Mouse (Mus musculus) G1E (cell line): Measurements from ENCODE around the gene Ldhal6b. TPM values are rescaled to one million over a fixed set of nuclear protein-coding genes. Genes with fewer than 3 reads are reported as not detected.
"Not testable (repeated sequence)": the region's sequence is repeated elsewhere in the genome, so short reads cannot be mapped to it uniquely, and the experiment has no call there.

ENCODE experiments used
- ATAC-seq: 2 replicates; pipeline ENCODE4 v1.8.0; 2016; ENCODE audit warnings: mild to moderate bottlenecking; ENCODE audit not compliant: insufficient number of reproducible peaks, poor library complexity, low FRiP score, severe bottlenecking; ENCODE audit errors: extremely low read depth
- DNase-seq: peaks from one replicate; pipeline ENCODE4 v3.0.0; 2012; ENCODE audit warnings: low spot score
- H3K27me3 ChIP-seq: 2 replicates; pipeline ENCODE4 v1.6.1; 2012; ENCODE audit warnings: mild to moderate bottlenecking, low read length, inconsistent platforms; ENCODE audit not compliant: insufficient read depth
- H3K36me3 ChIP-seq: replicated peaks from 2 replicates; pipeline ENCODE3; 2012; ENCODE audit warnings: mild to moderate bottlenecking, inconsistent platforms
- H3K4me1 ChIP-seq: 2 replicates; pipeline ENCODE4 v1.6.1; 2012; ENCODE audit warnings: low read depth, low read length, inconsistent platforms, mixed read lengths; ENCODE audit not compliant: insufficient read depth
- H3K4me3 ChIP-seq: 2 replicates; pipeline ENCODE4 v1.5.1; 2012; ENCODE audit warnings: low read depth, mild to moderate bottlenecking, inconsistent platforms, low read length, moderate library complexity, mixed read lengths
- H3K9me3 ChIP-seq: replicated peaks from 2 replicates; pipeline ENCODE4 v1.6.1; 2012; ENCODE audit warnings: inconsistent platforms
- CTCF ChIP-seq: IDR thresholded peaks from 2 replicates; pipeline ENCODE4 v1.5.1; 2012; ENCODE audit warnings: low read depth, low read length, inconsistent platforms, mixed read lengths
- GATA1 ChIP-seq: IDR thresholded peaks from 2 replicates; pipeline ENCODE4 v1.6.1; 2012; ENCODE audit warnings: borderline replicate concordance, low read length, inconsistent platforms, mixed read lengths
- GATA2 ChIP-seq: IDR thresholded peaks from 2 replicates; pipeline ENCODE4 v1.6.1; 2012; ENCODE audit warnings: low read depth, low read length, inconsistent platforms, borderline replicate concordance
- POLR2AphosphoS5 ChIP-seq: IDR thresholded peaks from 2 replicates; pipeline ENCODE4 v1.6.1; 2012; ENCODE audit warnings: low read depth, low read length, inconsistent platforms; ENCODE audit not compliant: insufficient replicate concordance
- TAL1 ChIP-seq: conservative IDR thresholded peaks from 2 replicates; pipeline ENCODE4 v1.6.1; 2012; ENCODE audit warnings: low read depth, low read length, inconsistent platforms, mixed read lengths
- polyA plus RNA-seq: library from polyadenylated mRNA; stranded (reverse); fragments of >175 nt; gene quantifications from 2 replicates; pipeline ENCODE4 v1.2.3, GENCODE M21; 2012
- total RNA-seq, 2 experiments: library from RNA; stranded (forward) in 1 of 2; stranded (reverse) in 1 of 2; fragments of 200-1000 nt in 1 of 2; fragments of >200 nt in 1 of 2; fragmentation: Nextera tagmentation in 1 of 2; gene quantifications; 2 replicates each; pipeline ENCODE4 v1.2.3; 2014 to 2017

The Ldhal6b gene
- total RNA-seq (2014; fragmentation: Nextera tagmentation) (1.4 TPM in 1 of 2 replicates, not detected in the other), total RNA-seq (2017) (1.3 and 1.7 TPM in 2 replicates), polyA plus RNA-seq (0.05 TPM in 1 of 2 replicates, not detected in the other)

DNA sequence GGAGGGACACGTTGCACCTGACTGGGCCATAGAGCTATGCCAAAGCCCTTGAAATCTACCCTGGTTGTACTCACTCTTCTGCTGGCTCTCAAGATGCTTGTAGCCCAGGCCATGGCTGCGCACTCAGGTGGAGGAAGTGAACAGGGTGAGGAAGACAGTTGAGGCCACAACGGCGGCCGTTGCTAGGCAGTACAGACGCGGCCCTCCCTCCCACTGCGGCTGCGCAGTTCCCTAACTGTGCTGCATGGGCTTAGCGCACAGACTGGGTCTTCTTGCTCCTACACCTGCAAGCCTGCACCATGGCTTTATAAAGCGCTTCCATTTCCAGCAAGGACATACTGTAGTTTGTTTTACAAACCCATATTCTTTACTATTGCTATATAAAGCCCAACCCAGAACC lies at the start of gene Ldhal6b:
TSS of gene Ldhal6b (minus strand) at position 223 of the 400 bp plus-strand sequence.
- DNase-seq (no peak), ATAC-seq (no peak)

DNA sequence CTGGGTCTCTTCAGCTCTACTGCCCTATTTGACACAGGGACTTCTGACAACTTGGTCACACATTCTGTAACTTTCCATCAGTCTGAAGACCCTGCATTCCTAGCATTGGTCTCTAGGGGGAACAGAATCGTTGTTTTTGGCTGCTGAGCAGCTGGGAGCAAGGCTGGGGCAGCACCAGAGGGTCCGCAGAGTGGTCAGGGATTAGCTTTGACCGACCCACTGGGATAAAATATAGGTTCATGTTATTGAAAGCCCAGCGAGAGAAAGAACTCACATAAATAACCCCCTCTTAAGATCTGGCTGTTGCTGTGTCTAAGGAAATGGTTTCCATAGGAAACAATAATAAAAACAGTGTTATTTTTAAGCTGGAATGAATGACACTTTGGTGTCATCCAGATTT lies 48.6 kb upstream of the Ldhal6b start:
- TF ChIP-seq GATA1, result no peak
- TF ChIP-seq TAL1, result no peak
- no peak for TF ChIP-seq POLR2AphosphoS5
- no peak for TF ChIP-seq GATA2
- no peak for TF ChIP-seq CTCF
- no peaks in the 10 kb centered on the region for H3K36me3 ChIP-seq
- peaks cover 36% of the 10 kb centered on the region for H3K27me3 ChIP-seq
- no peaks in the 10 kb centered on the region for H3K9me3 ChIP-seq
- ATAC-seq, result no peak
- no peak for DNase-seq
- H3K4me3 ChIP-seq, result no peak overlapping the region
- H3K4me1 ChIP-seq, result peaks cover 6% of the 10 kb centered on the region

More for the DNA sequence above, at the start of gene Ldhal6b:
- Histone ChIP-seq H3K36me3 (peaks cover 82% of the 10 kb centered on the region), H3K4me1 (no peaks in the 10 kb centered on the region), H3K27me3 (no peaks in the 10 kb centered on the region), H3K9me3 (no peaks in the 10 kb centered on the region), H3K4me3 (no peak within 1 kb of the TSS)
- TF ChIP-seq GATA1 (no peak), GATA2 (no peak), CTCF (no peak), POLR2AphosphoS5 (no peak), TAL1 (no peak)

DNA sequence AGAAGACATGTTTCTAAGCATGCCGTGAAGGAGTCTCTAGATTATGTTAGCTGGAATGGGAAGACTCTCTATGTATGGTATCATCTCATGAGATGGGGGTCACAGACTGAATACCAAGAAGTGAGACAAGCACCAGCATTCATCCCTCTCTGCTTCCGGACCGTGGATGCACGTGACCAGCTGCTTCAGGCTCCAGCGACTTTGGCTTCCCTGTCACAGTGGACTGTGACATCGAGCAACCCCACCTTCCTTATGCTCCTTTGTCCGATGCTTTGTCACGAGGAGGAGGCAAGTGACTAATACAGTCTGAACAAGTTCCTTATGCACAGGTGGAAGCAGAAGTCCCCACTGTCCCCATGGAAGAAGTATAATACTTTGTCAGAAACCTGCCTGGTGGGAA lies 48.2 kb upstream of the Ldhal6b start:
- no peak overlapping the region for H3K4me3 ChIP-seq
- no peak for TF ChIP-seq TAL1
- no peaks in the 10 kb centered on the region for H3K36me3 ChIP-seq
- no peak for DNase-seq
- H3K27me3 ChIP-seq, result peaks cover 34% of the 10 kb centered on the region
- H3K9me3 ChIP-seq, result no peaks in the 10 kb centered on the region
- ATAC-seq, result no peak
- peaks cover 6% of the 10 kb centered on the region for H3K4me1 ChIP-seq

DNA sequence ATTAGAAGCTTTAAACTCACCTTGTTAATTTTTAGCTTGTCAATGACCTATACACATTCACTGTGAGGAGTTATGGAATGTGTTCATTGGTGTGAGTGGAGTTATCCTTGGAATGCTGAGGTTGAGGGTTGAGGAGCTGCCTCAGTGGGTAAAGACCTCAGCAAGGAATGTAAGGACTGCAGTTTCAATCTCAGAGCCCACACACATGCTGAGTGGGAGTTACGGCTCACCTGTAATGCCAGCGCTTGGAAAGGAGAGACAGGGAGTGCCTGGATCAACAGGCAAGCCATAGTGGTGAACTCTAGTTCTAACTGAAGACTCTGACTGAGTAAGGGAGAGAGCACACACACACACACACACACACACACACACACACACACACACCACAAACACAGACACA lies 45.3 kb upstream of the Ldhal6b start:
- DNase-seq, result no peak
- H3K4me3 ChIP-seq, result no peak overlapping the region; the same call in 1 of the 2 replicates

DNA sequence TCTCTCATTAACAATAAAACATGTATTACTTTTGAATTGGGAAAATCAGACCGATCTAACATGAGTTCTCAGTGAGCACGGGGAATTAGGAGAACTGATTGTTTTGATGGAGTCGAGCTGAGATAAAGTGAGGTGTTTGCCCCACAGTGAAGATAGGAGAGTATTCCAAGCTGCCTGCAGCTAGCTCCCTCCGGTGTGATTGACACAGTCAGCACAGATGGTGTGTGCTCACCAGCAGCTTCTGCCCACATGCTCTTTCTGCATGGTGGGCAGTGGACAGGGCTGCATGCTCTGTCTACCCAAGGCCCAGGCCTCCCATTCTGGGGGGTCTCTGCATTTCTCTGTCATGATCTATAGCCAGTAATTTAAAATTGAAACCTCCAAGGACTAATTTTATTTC lies 35.1 kb upstream of the Ldhal6b start:
- TF ChIP-seq CTCF, result no peak
- TF ChIP-seq GATA1, result no peak
- no peak for TF ChIP-seq GATA2
- no peak for TF ChIP-seq POLR2AphosphoS5
- TF ChIP-seq TAL1, result no peak
- H3K27me3 ChIP-seq, result peaks cover 64% of the 10 kb centered on the region

More for the DNA sequence above, 45.3 kb upstream of the Ldhal6b start:
- Histone ChIP-seq H3K36me3 (no peaks in the 10 kb centered on the region), H3K4me1 (no peaks in the 10 kb centered on the region), H3K27me3 (peaks cover 31% of the 10 kb centered on the region), H3K9me3 (no peaks in the 10 kb centered on the region)
- ATAC-seq, result no peak
- TF ChIP-seq GATA1, result no peak
- TF ChIP-seq TAL1, result no peak
- no peak for TF ChIP-seq CTCF
- no peak for TF ChIP-seq POLR2AphosphoS5
- no peak for TF ChIP-seq GATA2

DNA sequence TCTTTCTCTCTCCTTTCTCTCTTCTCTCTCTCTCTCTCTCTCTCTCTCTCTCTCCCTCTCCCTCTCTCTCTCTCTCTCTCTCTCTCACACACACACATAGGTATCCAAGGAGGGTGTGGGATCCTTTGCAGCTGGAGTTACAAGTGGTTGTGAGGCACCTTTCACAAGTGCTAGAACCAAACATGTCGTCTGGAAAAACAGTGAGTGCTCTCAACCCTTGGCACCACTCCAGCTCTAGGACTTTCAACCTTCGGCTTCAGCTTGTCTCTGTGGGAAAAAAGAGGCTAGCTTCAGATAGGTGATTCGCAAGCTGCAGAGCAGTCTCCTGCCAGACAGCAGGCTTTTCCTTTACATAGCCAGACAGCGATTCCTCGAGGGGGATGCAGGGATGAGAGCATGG lies 25.2 kb upstream of the Ldhal6b start:
- 0 out of 2 replicates have a peak, but pooled peaks cover 2% of the 10 kb centered on the region for H3K9me3 ChIP-seq
- no peak overlapping the region for H3K4me3 ChIP-seq
- TF ChIP-seq GATA2 (no peak), POLR2AphosphoS5 (no peak), CTCF (no peak), TAL1 (no peak), GATA1 (no peak)
- H3K27me3 ChIP-seq, result peaks cover 22% of the 10 kb centered on the region
- peaks cover 1% of the 10 kb centered on the region for H3K36me3 ChIP-seq
- DNase-seq (no peak), ATAC-seq (no peak)
- H3K4me1 ChIP-seq, result peaks cover 11% of the 10 kb centered on the region

More for the DNA sequence above, 35.1 kb upstream of the Ldhal6b start:
- Histone ChIP-seq H3K4me1 (peaks cover 3% of the 10 kb centered on the region; the same call in 1 of the 2 replicates), H3K4me3 (no peak overlapping the region), H3K36me3 (no peaks in the 10 kb centered on the region), H3K9me3 (no peaks in the 10 kb centered on the region)
- DNase-seq (no peak), ATAC-seq (no peak)

DNA sequence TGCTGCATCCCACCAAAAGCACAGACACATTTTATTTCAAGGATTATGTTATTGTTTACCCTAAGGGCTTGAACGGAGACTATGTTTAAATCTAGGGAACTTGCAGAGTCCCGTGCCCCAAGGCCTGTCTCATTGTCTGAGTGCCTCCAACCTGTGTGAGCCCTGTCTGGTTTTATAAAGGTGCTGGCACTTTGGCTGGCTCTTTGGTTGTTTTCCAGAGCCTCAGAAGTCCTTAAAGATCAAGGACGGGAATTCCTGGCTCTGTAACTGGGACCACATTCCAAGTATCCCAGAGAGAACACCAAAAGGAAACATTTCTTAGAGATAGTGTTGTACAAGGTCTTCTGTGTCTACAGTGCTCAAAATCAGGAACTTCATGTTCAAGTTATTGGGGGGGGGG lies 24.7 kb upstream of the Ldhal6b start:
- Histone ChIP-seq H3K4me1 (peaks cover 15% of the 10 kb centered on the region), H3K36me3 (peaks cover 5% of the 10 kb centered on the region), H3K9me3 (0 out of 2 replicates have a peak, but pooled peaks cover 2% of the 10 kb centered on the region), H3K4me3 (no peak overlapping the region), H3K27me3 (peaks cover 17% of the 10 kb centered on the region)
- TF ChIP-seq TAL1, result no peak
- TF ChIP-seq CTCF, result no peak
- no peak for TF ChIP-seq GATA2
- no peak for TF ChIP-seq GATA1
- no peak for TF ChIP-seq POLR2AphosphoS5
- DNase-seq (no peak), ATAC-seq (no peak)

DNA sequence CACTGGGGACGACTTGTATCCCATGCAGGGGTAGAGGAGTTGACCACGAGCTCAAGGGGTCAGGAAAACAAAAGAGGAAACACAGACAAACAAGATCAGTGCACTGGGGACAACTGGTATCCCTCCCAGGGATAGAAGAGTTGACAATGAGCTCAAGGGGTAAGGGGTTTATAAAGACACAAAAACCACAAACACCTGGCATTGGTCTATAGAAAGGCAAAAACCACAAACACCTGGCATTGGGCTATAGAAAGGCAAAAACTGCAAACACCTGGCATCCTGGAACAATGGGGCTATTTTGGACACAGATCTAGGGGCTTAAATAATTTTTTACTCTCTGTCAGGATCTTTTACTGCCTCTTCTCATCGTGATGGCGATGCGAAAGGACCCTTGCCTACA lies 23.8 kb upstream of the Ldhal6b start:
- DNase-seq, H3K9me3 ChIP-seq, H3K4me3 ChIP-seq, ATAC-seq: not testable (repeated sequence)
- H3K4me1 ChIP-seq, result peaks cover 21% of the 10 kb centered on the region
- peaks cover 13% of the 10 kb centered on the region for H3K36me3 ChIP-seq
- H3K27me3 ChIP-seq, result peaks cover 14% of the 10 kb centered on the region
